Mouse (Mus musculus): Measurements from ENCODE around the gene Foxo1.
A peak's percentile ranks its signal among the peaks of the same experiment; 100 is the strongest.

Foxo1 gene

GRCm38 (mm10) chr3:52267652-52268486 lies at the start of gene Foxo1:
Gene Foxo1 (plus strand): TSS chr3:52268336.
- peak; percentile 75 for DNase-seq

GRCm38 (mm10) chr3:52218864-52219263 lies 49.3 kb upstream of the Foxo1 start:
- DNase-seq: no peak

- DNase-seq: no peak
These were observed 47.1 kb upstream of the Foxo1 start for GRCm38 (mm10) chr3:52221082-52221481.

GRCm38 (mm10) chr3:52221931-52222330 lies 46.2 kb upstream of the Foxo1 start:
- DNase-seq: no peak

GRCm38 (mm10) chr3:52236488-52236887 lies 31.6 kb upstream of the Foxo1 start:
- DNase-seq: no peak

- DNase-seq: no peak
These were observed 31.0 kb upstream of the Foxo1 start for GRCm38 (mm10) chr3:52237136-52237535.

- no peak for DNase-seq
These were observed 27.1 kb upstream of the Foxo1 start for GRCm38 (mm10) chr3:52241062-52241461.

- DNase-seq: peak; percentile 76
These were observed 25.6 kb upstream of the Foxo1 start for GRCm38 (mm10) chr3:52242457-52243105.

GRCm38 (mm10) chr3:52243271-52244021 lies 24.7 kb upstream of the Foxo1 start:
- DNase-seq: no peak

GRCm38 (mm10) chr3:52245996-52246830 lies 21.9 kb upstream of the Foxo1 start:
- DNase-seq: no peak

- DNase-seq: no peak
These were observed 17.0 kb upstream of the Foxo1 start for GRCm38 (mm10) chr3:52251184-52251583.

- DNase-seq: no peak
These were observed 14.3 kb upstream of the Foxo1 start for GRCm38 (mm10) chr3:52253656-52254461.

GRCm38 (mm10) chr3:52254496-52254895 lies 13.6 kb upstream of the Foxo1 start:
- DNase-seq: no peak

- peak; percentile 30 for DNase-seq
These were observed 10.2 kb upstream of the Foxo1 start for GRCm38 (mm10) chr3:52257782-52258441.

- peak; percentile 34 for DNase-seq
These were observed 9.6 kb upstream of the Foxo1 start for GRCm38 (mm10) chr3:52258532-52258931.

- DNase-seq: peak; percentile 65
These were observed 5.5 kb upstream of the Foxo1 start for GRCm38 (mm10) chr3:52262431-52263161.

- no peak for DNase-seq
These were observed 3.8 kb upstream of the Foxo1 start for GRCm38 (mm10) chr3:52264354-52264753.

GRCm38 (mm10) chr3:52266606-52267160 lies 1.5 kb upstream of the Foxo1 start:
- DNase-seq: no peak

GRCm38 (mm10) chr3:52267293-52267651 lies 864 bp upstream of the Foxo1 start:
- DNase-seq: no peak

- peak; percentile 81 for DNase-seq
These were observed 276 bp downstream of the Foxo1 start for GRCm38 (mm10) chr3:52268487-52268736.
